Mouse (Mus musculus): ENCODE measurements around the gene Olfr318. TPM values are rescaled to one million over a fixed set of nuclear protein-coding genes. Genes with fewer than 3 reads are reported as not detected.
"Not testable (repeated sequence)": the region's sequence is repeated elsewhere in the genome, so short reads cannot be mapped to it uniquely, and the experiment has no call there.

Olfr318 gene
- polyA plus RNA-seq (2014; fragmentation: Nextera tagmentation; extraction: Ambion mirVana), result not detected in 2 replicates

- no peak within 1 kb of the TSS for H3K27ac ChIP-seq (ENCODE audit: low read depth, low read length)
- no peak for ATAC-seq (replicated peaks; ENCODE audit: insufficient number of reproducible peaks, low FRiP score, low TSS enrichment)
- H3K9ac ChIP-seq (ENCODE audit: low read depth, low read length), result no peak within 1 kb of the TSS
- no peaks in the 10 kb centered on the region for H3K27me3 ChIP-seq (ENCODE audit: control insufficient read depth, insufficient read depth, low read length)
- no peaks in the 10 kb centered on the region for H3K36me3 ChIP-seq (ENCODE audit: control insufficient read depth, insufficient read depth, low read length)
- no peak within 1 kb of the TSS for H3K4me2 ChIP-seq
- H3K9me3 ChIP-seq (replicated peaks; ENCODE audit: control insufficient read depth, low read length), result no peaks in the 10 kb centered on the region
- no peaks in the 10 kb centered on the region for H3K4me1 ChIP-seq (ENCODE audit: control insufficient read depth, insufficient read depth, low read length)
- H3K4me3 ChIP-seq (ENCODE audit: low read depth, low read length), result no peak within 1 kb of the TSS
Observed at GRCm38 (mm10) chr11:58723914-58724313, at the start of gene Olfr318. Gene Olfr318 (minus strand): TSS chr11:58724014.

DNA sequence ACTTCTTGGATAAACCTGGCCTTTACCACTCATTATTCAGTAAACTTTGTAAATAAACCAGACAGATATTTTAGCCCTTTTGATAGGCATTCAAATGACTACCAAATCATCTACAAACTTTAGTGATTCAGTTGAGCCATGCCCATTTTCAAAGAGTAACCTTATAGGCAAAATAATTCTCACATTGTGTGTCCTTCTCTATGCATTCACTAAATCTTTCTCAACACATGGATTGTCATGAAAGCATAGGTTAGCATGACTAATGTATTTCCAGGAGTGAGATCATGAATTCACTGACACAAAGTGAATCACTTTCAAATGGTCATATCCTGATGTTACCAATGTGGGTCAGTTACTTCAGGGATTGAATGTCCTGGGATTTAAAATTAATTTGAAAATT lies 49.1 kb upstream of the Olfr318 start, which contains the start of gene Olfr315:
Gene Olfr315, plus strand, starts transcription at position 301 of the 400 bp plus-strand sequence.
- Histone ChIP-seq H3K27me3 (ENCODE audit: control insufficient read depth, insufficient read depth, low read length) (no peaks in the 10 kb centered on the region), H3K4me2 (no peak within 1 kb of the TSS), H3K36me3 (ENCODE audit: control insufficient read depth, insufficient read depth, low read length) (no peaks in the 10 kb centered on the region), H3K4me1 (ENCODE audit: control insufficient read depth, insufficient read depth, low read length) (no peaks in the 10 kb centered on the region), H3K4me3 (ENCODE audit: low read depth, low read length) (no peak within 1 kb of the TSS), H3K9ac (ENCODE audit: low read depth, low read length) (no peak within 1 kb of the TSS), H3K9me3 (replicated peaks; ENCODE audit: control insufficient read depth, low read length) (no peaks in the 10 kb centered on the region), H3K27ac (ENCODE audit: low read depth, low read length) (no peak within 1 kb of the TSS)
- no peak for ATAC-seq (replicated peaks; ENCODE audit: insufficient number of reproducible peaks, low FRiP score, low TSS enrichment)

- 82% methylated on average over 2 of the region's 2 CpGs for WGBS (ENCODE audit: insufficient replicate concordance)
- H3K27ac ChIP-seq (ENCODE audit: low read depth, low read length), result no peak within 1 kb of the TSS
- H3K4me2 ChIP-seq, result no peak within 1 kb of the TSS
- H3K4me1 ChIP-seq (ENCODE audit: control insufficient read depth, insufficient read depth, low read length), result no peaks in the 10 kb centered on the region
- H3K36me3 ChIP-seq (ENCODE audit: control insufficient read depth, insufficient read depth, low read length), result no peaks in the 10 kb centered on the region
- no peak within 1 kb of the TSS for H3K4me3 ChIP-seq (ENCODE audit: low read depth, low read length)
- H3K9me3 ChIP-seq (replicated peaks; ENCODE audit: control insufficient read depth, low read length), result no peaks in the 10 kb centered on the region
- no peak within 1 kb of the TSS for H3K9ac ChIP-seq (ENCODE audit: low read depth, low read length)
- no peaks in the 10 kb centered on the region for H3K27me3 ChIP-seq (ENCODE audit: control insufficient read depth, insufficient read depth, low read length)
- ATAC-seq (replicated peaks; ENCODE audit: insufficient number of reproducible peaks, low FRiP score, low TSS enrichment), result no peak
Observed at GRCm38 (mm10) chr11:58752434-58752833, 28.6 kb upstream of the Olfr318 start, which contains the start of gene Olfr316. Gene Olfr316 (plus strand): TSS chr11:58752734.

GRCm38 (mm10) chr11:58751096-58751495 lies 27.3 kb upstream of the Olfr318 start:
- ATAC-seq (replicated peaks; ENCODE audit: insufficient number of reproducible peaks, low FRiP score, low TSS enrichment); H3K9me3 ChIP-seq (replicated peaks; ENCODE audit: control insufficient read depth, low read length); H3K9ac ChIP-seq (ENCODE audit: low read depth, low read length); H3K4me3 ChIP-seq (ENCODE audit: low read depth, low read length); H3K36me3 ChIP-seq (ENCODE audit: control insufficient read depth, insufficient read depth, low read length); H3K4me2 ChIP-seq; H3K27me3 ChIP-seq (ENCODE audit: control insufficient read depth, insufficient read depth, low read length); H3K27ac ChIP-seq (ENCODE audit: low read depth, low read length); H3K4me1 ChIP-seq (ENCODE audit: control insufficient read depth, insufficient read depth, low read length): not testable (repeated sequence)
- WGBS (ENCODE audit: insufficient replicate concordance), result 80% methylated on average over 18 of the region's 18 CpGs

GRCm38 (mm10) chr11:58738792-58739262 lies 15.0 kb upstream of the Olfr318 start, which contains the start of gene Olfr317:
Gene Olfr317 (minus strand): TSS chr11:58739212.
- Histone ChIP-seq H3K9me3 (replicated peaks; ENCODE audit: control insufficient read depth, low read length) (no peaks in the 10 kb centered on the region), H3K27ac (ENCODE audit: low read depth, low read length) (no peak within 1 kb of the TSS), H3K36me3 (ENCODE audit: control insufficient read depth, insufficient read depth, low read length) (no peaks in the 10 kb centered on the region), H3K9ac (ENCODE audit: low read depth, low read length) (no peak within 1 kb of the TSS), H3K4me3 (ENCODE audit: low read depth, low read length) (no peak within 1 kb of the TSS), H3K27me3 (ENCODE audit: control insufficient read depth, insufficient read depth, low read length) (no peaks in the 10 kb centered on the region), H3K4me1 (ENCODE audit: control insufficient read depth, insufficient read depth, low read length) (no peaks in the 10 kb centered on the region), H3K4me2 (no peak within 1 kb of the TSS)
- WGBS (ENCODE audit: insufficient replicate concordance), result 60% methylated on average over 4 of the region's 4 CpGs
- no peak for ATAC-seq (replicated peaks; ENCODE audit: insufficient number of reproducible peaks, low FRiP score, low TSS enrichment)

GRCm38 (mm10) chr11:58733372-58733771 lies 9.6 kb upstream of the Olfr318 start:
- no peak overlapping the region for H3K9ac ChIP-seq (ENCODE audit: low read depth, low read length)
- no peaks in the 10 kb centered on the region for H3K36me3 ChIP-seq (ENCODE audit: control insufficient read depth, insufficient read depth, low read length)
- no peaks in the 10 kb centered on the region for H3K27me3 ChIP-seq (ENCODE audit: control insufficient read depth, insufficient read depth, low read length)
- ATAC-seq (replicated peaks; ENCODE audit: insufficient number of reproducible peaks, low FRiP score, low TSS enrichment), result no peak
- H3K4me2 ChIP-seq, result no peak overlapping the region
- no peak overlapping the region for H3K27ac ChIP-seq (ENCODE audit: low read depth, low read length)
- no peak overlapping the region for H3K4me3 ChIP-seq (ENCODE audit: low read depth, low read length)
- H3K9me3 ChIP-seq (replicated peaks; ENCODE audit: control insufficient read depth, low read length), result no peaks in the 10 kb centered on the region
- no peaks in the 10 kb centered on the region for H3K4me1 ChIP-seq (ENCODE audit: control insufficient read depth, insufficient read depth, low read length)
- WGBS (ENCODE audit: insufficient replicate concordance), result 75% methylated on average over 3 of the region's 3 CpGs

DNA sequence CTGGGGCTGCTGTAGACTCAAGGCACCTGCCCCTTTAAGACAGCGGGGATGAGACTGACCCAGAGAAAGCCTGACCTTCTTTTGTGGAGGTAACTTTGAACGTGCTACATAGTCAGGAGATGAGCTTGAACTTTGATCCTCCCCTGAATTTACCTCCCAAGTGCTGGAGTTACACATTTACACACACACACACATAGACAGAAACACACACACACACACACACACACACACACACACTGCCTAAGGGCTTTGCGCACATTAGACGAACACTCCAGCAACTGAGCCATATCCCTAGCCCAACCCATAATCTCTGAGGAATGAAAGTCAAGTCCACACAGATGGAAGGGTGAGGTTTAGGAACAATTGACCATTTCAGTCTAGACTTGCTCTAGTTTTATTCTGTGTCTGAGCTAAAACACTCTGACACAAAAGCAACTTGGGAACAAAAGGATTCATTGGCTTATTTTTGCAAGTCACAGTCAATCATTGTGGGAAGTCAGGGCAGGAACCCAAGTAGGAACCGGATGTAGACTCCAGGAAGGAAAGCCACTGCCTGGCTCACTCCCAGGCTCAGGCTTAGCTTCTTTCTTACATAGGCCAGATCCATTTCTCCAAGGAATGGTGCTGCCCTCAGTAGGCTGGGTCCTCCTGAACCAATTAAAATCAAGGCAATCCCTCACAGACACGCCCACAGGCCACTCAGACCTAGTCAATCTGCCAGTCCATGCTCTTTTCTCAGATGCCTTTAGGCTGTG lies 4.3 kb upstream of the Olfr318 start:
- H3K27me3 ChIP-seq (ENCODE audit: control insufficient read depth, insufficient read depth, low read length); H3K27ac ChIP-seq (ENCODE audit: low read depth, low read length); H3K4me3 ChIP-seq (ENCODE audit: low read depth, low read length); H3K9me3 ChIP-seq (replicated peaks; ENCODE audit: control insufficient read depth, low read length); ATAC-seq (replicated peaks; ENCODE audit: insufficient number of reproducible peaks, low FRiP score, low TSS enrichment); H3K4me2 ChIP-seq; H3K9ac ChIP-seq (ENCODE audit: low read depth, low read length); H3K36me3 ChIP-seq (ENCODE audit: control insufficient read depth, insufficient read depth, low read length); H3K4me1 ChIP-seq (ENCODE audit: control insufficient read depth, insufficient read depth, low read length): not testable (repeated sequence)
- 74% methylated on average over 6 of the region's 6 CpGs for WGBS (ENCODE audit: insufficient replicate concordance)

GRCm38 (mm10) chr11:58719701-58720100 lies 4.1 kb downstream of the Olfr318 start:
- no peak overlapping the region for H3K27ac ChIP-seq (ENCODE audit: low read depth, low read length)
- ATAC-seq (replicated peaks; ENCODE audit: insufficient number of reproducible peaks, low FRiP score, low TSS enrichment), result no peak
- no peak overlapping the region for H3K4me2 ChIP-seq
- whole genome bisulfite sequencing (ENCODE audit: insufficient replicate concordance), result 85% methylated on average over 4 of the region's 4 CpGs
- no peaks in the 10 kb centered on the region for H3K27me3 ChIP-seq (ENCODE audit: control insufficient read depth, insufficient read depth, low read length)
- H3K4me3 ChIP-seq (ENCODE audit: low read depth, low read length), result no peak overlapping the region
- no peaks in the 10 kb centered on the region for H3K36me3 ChIP-seq (ENCODE audit: control insufficient read depth, insufficient read depth, low read length)
- no peaks in the 10 kb centered on the region for H3K9me3 ChIP-seq (replicated peaks; ENCODE audit: control insufficient read depth, low read length)
- H3K4me1 ChIP-seq (ENCODE audit: control insufficient read depth, insufficient read depth, low read length), result no peaks in the 10 kb centered on the region
- no peak overlapping the region for H3K9ac ChIP-seq (ENCODE audit: low read depth, low read length)

DNA sequence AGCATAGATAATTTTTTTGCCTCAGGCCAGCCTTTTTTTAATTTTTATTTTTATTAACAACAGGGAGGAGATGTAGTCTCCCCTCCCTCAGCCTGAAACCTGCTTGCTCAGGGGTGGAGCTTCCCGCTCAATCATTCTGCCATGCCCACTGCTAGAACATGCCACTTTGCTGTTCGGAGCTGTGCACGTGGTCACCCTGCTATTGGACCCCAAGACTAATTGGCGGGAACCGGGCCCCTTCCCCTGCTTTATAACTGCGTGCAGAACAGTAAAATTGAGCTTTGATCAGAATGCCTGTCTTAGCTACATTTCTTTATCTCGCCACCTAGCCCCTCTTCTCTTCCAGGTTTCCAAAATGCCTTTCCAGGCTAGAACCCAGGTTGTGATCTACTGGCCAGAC lies 6.1 kb downstream of the Olfr318 start:
- 92% methylated on average over 6 of the region's 7 CpGs for WGBS (ENCODE audit: insufficient replicate concordance)
- not testable (repeated sequence) for H3K27me3 ChIP-seq (ENCODE audit: control insufficient read depth, insufficient read depth, low read length); H3K9ac ChIP-seq (ENCODE audit: low read depth, low read length); H3K4me3 ChIP-seq (ENCODE audit: low read depth, low read length); ATAC-seq (replicated peaks; ENCODE audit: insufficient number of reproducible peaks, low FRiP score, low TSS enrichment); H3K36me3 ChIP-seq (ENCODE audit: control insufficient read depth, insufficient read depth, low read length); H3K9me3 ChIP-seq (replicated peaks; ENCODE audit: control insufficient read depth, low read length); H3K4me1 ChIP-seq (ENCODE audit: control insufficient read depth, insufficient read depth, low read length); H3K4me2 ChIP-seq; H3K27ac ChIP-seq (ENCODE audit: low read depth, low read length)

All from heart, embryonic 11.5 days (tissue).